Mouse (Mus musculus): ENCODE measurements around the gene A930009A15Rik. TPM values are rescaled to one million over a fixed set of nuclear protein-coding genes. Genes with fewer than 3 reads are reported as not detected.

A930009A15Rik gene
- polyA plus RNA-seq, 1 experiment from 2014 or later, result not detected

DNA sequence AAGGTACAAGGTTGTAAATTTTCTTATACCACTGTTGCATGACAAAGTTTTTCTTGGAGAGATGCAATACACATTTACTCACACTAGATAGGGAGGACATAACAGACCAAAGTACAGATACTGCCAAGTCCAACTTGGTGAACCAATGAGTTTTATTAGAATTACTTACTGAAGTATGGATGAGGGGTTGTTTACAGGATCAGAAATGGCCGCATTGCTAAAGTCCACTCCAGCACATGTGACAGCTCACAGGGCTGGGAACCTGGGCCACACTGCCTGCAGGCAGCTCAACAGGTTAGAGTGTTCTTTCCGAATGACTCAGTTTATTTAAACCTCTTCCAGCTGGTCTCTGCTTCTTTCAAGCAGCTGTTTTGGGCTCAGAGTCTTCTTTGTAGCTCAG lies 55.2 kb downstream of the A930009A15Rik start:
- H3K4me1 ChIP-seq, result peaks cover 10% of the 10 kb centered on the region
- 93% methylated on average over 2 of the region's 2 CpGs for WGBS
- no peak overlapping the region for H3K27ac ChIP-seq (replicated peaks)
- H3K9me3 ChIP-seq, result no peaks in the 10 kb centered on the region
- no peaks in the 10 kb centered on the region for H3K27me3 ChIP-seq (replicated peaks; ENCODE audit: low read depth, poor library complexity, severe bottlenecking)
- H3K36me3 ChIP-seq (replicated peaks), result no peaks in the 10 kb centered on the region
- no peak overlapping the region for H3K4me3 ChIP-seq
- DNase-seq (ENCODE audit: low spot score), result no peak

DNA sequence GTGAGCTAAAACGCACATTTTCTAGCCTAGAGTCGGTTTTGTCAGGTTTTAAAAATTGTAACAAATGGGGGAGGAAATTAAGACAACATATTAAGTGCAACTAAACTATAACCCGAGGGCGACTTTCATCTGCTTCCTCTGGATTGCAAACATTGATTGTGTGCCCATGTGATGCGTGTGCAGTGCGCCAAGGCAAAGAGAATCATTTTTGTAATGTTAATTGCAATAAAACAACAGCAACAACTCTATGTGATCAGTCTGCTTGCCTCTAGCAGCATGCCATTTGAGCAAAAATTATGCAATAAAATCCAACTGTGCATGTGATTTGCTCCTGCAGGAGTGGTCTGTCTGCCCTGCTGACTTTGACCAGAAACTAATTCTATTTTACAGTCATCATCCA lies 56.9 kb downstream of the A930009A15Rik start:
- H3K27ac ChIP-seq (replicated peaks), result no peak overlapping the region
- no peaks in the 10 kb centered on the region for H3K27me3 ChIP-seq (replicated peaks; ENCODE audit: low read depth, poor library complexity, severe bottlenecking)
- no peak overlapping the region for H3K4me3 ChIP-seq
- peaks cover 10% of the 10 kb centered on the region for H3K4me1 ChIP-seq
- no peaks in the 10 kb centered on the region for H3K9me3 ChIP-seq
- WGBS, result 89% methylated on average over 6 of the region's 6 CpGs
- DNase-seq (ENCODE audit: low spot score), result no peak
- no peaks in the 10 kb centered on the region for H3K36me3 ChIP-seq (replicated peaks)

Other genes with a start within 250 kb of the A930009A15Rik start
- gene Tmem19, start 207.5 kb upstream of the A930009A15Rik start, polyA plus RNA-seq (2016; fragmentation: Nextera tagmentation; extraction: Ambion mirVana), result 26.1 and 27.9 TPM in 2 replicates
- 24.1 and 26.2 TPM in 2 replicates for gene Thap2, start 185.5 kb upstream of the A930009A15Rik start, polyA plus RNA-seq (2016; fragmentation: Nextera tagmentation; extraction: Ambion mirVana)
- 17.0 and 19.0 TPM in 2 replicates for gene Zfc3h1, start 185.0 kb upstream of the A930009A15Rik start, polyA plus RNA-seq (2016; fragmentation: Nextera tagmentation; extraction: Ambion mirVana)
- gene Lgr5, start 17.8 kb downstream of the A930009A15Rik start, polyA plus RNA-seq (2016; fragmentation: Nextera tagmentation; extraction: Ambion mirVana), result 5.2 and 7.1 TPM in 2 replicates
- gene Tspan8, start 246.8 kb downstream of the A930009A15Rik start, polyA plus RNA-seq (2016; fragmentation: Nextera tagmentation; extraction: Ambion mirVana), result 0.34 and 0.76 TPM in 2 replicates